Mouse (Mus musculus) brain, embryonic 14.5 days (tissue): ENCODE results near the gene Gria2. TPM values are rescaled to one million over a fixed set of nuclear protein-coding genes. Genes with fewer than 3 reads are reported as not detected.
A peak's percentile ranks its signal among the peaks of the same experiment; 100 is the strongest.

ENCODE experiments used
- DNase-seq: peaks from one replicate; pipeline ENCODE4 v3.0.0-alpha.2; 2011; ENCODE audit warnings: low read depth
- CTCF ChIP-seq: fragments of 200-500 bp; IDR thresholded peaks from 2 replicates; pipeline ENCODE4 v1.5.1; 2012; ENCODE audit warnings: inconsistent platforms, mild to moderate bottlenecking, moderate library complexity, borderline replicate concordance; ENCODE audit not compliant: insufficient read depth, insufficient read length; ENCODE audit errors: extremely low read depth
- POLR2A ChIP-seq: fragments of 200-500 bp; IDR thresholded peaks from 2 replicates; pipeline ENCODE4 v1.6.1; 2012; ENCODE audit warnings: mild to moderate bottlenecking, inconsistent platforms, borderline replicate concordance; ENCODE audit not compliant: poor library complexity, insufficient read depth, insufficient read length, severe bottlenecking; ENCODE audit errors: extremely low read depth
- polyA plus RNA-seq: library from polyadenylated mRNA; depleted of rRNA; stranded (reverse); fragments of >200 nt; gene quantifications from 2 replicates; pipeline ENCODE4 v1.2.3, GENCODE M21; 2012; rRNA removed

The Gria2 gene
- polyA plus RNA-seq, 1 experiment, result 142 TPM

DNA sequence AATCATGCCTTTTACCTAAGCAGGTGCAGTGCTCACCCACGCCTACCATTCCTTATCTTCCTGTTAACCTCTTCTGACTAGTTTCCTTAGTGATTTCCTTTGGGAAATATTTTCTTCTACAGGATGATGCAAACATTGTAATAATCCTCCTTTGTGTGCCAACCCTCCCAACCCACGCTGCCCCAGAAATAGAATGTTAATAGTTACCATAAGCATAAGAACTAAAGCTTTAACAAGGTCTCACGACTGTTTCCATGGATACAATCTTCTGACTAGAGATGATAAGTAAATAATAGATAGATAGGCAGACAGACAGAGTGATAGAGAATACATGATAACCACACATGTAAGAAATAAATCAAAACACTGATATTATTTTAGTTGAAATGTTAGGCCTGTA lies 140.8 kb downstream of the Gria2 start:
- TF ChIP-seq POLR2A (no peak), CTCF (no peak)

DNA sequence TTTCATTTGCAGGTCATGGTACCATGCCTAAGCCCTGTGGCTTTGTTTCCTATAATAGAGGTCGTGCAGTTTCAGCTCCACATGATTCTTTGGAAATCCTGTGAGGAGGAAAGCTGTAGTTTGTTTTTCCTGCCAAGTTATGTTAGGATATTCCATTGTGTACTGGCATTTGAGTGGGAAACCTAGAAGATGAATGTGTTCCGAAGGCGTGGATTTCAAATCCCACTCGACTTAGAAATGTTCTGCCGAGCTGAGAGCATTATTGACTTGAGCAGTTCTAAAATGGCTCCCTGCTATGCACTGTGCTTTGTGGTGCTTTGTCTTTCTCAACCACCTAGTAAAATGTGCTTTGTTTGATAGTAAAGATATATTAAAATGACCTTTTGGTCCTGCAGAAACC lies 150.4 kb downstream of the Gria2 start:
- no peak for TF ChIP-seq CTCF
- TF ChIP-seq POLR2A, result no peak
- peak; percentile 27 for DNase-seq

More for the DNA sequence above, 140.8 kb downstream of the Gria2 start:
- DNase-seq, result peak; percentile 31

Other genes starting within 250 kb of the Gria2 start
- gene Glrb, start 110.8 kb upstream of the Gria2 start, polyA plus RNA-seq, result 15.0 and 15.5 TPM in 2 replicates
- gene Pdgfc, start 233.6 kb upstream of the Gria2 start, polyA plus RNA-seq, result 5.0 and 6.2 TPM in 2 replicates